Mouse (Mus musculus) urinary bladder, postnatal 36 days (tissue): ENCODE results near the gene Ttc28.
A peak's percentile ranks its signal among the peaks of the same experiment; 100 is the strongest.

Source experiments
- DNase-seq, 2 experiments: peaks; one replicate each; pipeline ENCODE4 v3.0.0; 2022; ENCODE audit warnings: low spot score in 2 of 2, mixed read lengths in 1 of 2

The Ttc28 gene

GRCm38 (mm10) chr5:111007900-111008299 is 128.3 kb downstream of the Ttc28 start:
- no peak for DNase-seq

GRCm38 (mm10) chr5:111008431-111008830 is 128.8 kb downstream of the Ttc28 start:
- no peak for DNase-seq

DNA sequence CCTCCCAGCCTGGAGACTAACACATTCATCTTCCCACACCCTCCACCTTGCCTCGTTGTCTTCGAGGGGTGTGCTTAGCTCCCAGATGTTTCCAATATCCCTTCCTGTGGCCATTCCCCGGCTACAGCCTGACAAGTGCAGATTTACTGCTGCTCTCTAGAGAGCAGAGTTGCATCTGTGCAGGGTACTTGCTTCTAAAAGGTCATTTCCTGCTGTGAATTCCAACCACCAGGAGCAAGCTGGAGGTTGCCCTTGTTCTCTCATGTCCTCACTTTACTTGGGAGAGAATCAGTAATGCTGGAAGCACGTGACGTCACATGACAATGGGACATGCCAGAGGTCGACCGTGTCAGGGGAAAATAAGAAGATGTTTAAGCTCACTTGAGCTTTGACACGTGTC is 131.7 kb downstream of the Ttc28 start:
- DNase-seq: no peak

DNA sequence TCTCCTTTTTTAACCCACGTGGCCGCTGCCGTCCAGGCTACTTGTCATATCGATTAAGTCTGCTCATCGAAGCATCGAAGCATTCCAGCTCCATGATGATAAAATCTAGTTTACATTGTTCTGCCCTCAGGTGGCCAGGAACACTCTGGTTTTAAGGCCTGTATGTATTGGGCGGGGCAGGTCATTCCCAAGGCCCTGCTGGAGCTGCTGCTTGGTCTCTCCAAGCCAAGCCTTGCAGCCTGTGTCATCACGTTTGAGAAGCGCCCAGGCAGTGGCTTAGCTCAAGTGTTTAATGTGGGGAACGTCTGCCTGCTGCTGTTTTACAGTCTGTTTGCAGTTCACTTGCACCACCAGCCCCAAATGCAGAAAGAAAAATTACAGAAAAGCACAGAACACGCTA is 132.5 kb downstream of the Ttc28 start:
- DNase-seq: peak in 1 of 2 experiments; percentile 15

- DNase-seq: no peak
Measured at GRCm38 (mm10) chr5:111012587-111012986, 133.0 kb downstream of the Ttc28 start.

DNA sequence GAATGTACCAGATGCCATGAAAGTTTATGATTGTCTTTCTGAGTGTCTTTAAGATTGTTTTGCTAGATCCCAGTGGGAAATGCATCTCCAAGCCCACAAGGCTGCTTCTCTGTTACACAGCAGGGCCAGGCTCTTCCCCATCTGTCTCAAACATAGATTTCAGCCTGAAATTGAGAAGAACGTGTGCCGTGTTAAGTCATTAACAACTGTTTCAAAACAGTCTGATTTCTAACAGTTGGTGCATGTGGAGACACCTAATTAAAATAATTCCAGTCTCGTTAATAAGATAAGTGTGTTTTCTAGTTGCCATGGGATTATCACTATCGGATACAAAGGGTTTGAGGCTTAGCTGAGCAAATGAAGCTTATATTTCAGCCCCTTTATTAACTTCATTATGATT is 135.4 kb downstream of the Ttc28 start:
- no peak for DNase-seq

DNA sequence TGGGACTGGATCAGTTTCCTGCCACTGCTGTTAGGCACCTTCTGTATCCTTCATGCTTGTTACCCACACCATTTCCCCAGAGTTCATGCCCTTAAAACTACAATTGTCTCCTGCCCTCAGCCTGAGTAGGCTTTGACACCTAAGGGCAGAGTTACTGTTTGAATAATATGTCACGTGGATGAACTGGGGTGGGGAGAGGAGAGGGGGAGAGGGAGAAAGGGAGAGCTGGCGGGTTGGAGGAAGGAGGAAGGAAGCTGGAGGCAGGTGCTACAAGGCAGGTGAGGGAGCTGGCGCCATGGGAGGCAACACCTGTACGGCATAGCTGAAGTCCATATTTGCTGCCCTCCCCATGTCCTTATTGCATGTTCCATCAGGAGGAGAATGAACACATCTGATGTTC is 137.7 kb downstream of the Ttc28 start:
- DNase-seq: no peak

GRCm38 (mm10) chr5:111022339-111022738 is 142.7 kb downstream of the Ttc28 start:
- DNase-seq: no peak

DNA sequence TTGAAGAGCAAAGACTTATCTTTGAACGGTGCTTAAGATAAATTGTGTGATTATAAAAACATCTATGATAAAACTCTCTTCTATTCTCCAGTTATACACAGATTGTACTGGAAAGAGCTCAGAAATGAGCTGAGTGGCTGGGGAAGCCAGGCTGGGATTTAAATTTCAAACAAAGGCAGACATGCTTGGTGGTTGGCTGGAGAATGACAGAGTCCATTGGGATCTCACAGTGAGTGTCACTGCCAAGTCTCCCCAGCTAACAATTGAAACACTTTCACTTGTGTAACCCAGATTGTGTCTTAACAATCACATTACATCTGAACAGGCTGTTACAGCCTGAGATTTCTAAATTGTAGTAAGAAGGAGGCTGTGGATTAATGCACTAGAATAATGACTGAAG is 143.3 kb downstream of the Ttc28 start:
- no peak for DNase-seq

- DNase-seq: no peak
Measured at GRCm38 (mm10) chr5:111024621-111025020, 145.0 kb downstream of the Ttc28 start.

DNA sequence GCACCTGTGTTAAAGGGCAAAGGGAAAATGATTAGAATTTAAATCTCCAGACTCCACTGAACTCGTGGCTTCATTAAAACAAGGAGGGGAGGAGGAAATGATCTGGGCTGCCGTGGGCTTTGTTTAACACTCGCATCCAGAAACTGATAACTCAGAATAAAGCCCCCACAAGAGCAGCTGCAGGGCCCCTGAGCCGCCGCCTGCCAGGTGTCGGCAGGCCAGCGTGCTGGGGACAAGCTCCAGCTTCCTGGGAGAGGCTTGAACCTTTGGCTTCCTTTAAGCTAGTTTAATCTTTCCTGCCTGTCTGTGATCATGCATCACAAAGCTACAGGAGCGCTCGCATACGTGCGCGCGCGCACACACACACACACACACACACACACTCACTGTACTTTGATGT is 145.9 kb downstream of the Ttc28 start:
- no peak for DNase-seq

GRCm38 (mm10) chr5:111026209-111026608 is 146.6 kb downstream of the Ttc28 start:
- DNase-seq: no peak

DNA sequence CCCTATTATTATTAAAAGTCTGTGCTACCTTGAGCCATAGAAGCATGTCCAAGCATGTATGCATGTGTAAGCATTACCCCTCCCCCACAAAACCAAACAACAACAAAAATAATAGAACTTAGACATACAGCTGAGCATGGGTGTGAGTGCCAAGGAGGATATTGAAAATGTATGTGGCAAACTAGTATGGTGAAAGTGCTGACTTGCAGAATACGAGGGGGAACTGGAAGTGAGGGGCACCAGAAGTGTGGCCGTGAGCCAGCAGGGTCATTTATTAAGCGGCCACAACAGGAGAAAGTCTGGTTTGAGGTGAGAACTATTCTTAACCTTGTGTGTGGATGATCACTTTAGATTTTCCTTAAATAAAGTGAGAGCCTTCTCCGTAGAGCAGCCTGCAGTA is 148.7 kb downstream of the Ttc28 start:
- DNase-seq: no peak

DNA sequence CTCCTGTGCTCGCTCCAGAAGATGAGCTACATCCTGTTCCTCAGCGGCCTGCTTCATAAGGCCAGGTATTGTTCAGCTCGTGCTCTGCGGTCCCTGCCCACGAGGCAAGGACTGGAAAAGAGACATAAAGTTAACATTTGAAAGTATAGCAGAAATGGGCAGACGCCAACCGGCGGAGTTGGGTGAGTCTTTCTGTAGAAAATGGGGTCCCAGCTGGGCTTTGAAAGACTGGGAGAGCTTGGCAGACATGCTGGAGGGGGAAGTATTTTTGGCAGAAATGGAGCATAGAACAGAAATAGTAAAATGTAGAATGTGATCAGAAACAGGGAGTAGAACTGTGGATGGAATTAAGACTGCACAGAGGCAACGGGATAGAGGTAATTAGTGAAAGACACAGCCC is 149.3 kb downstream of the Ttc28 start:
- DNase-seq: no peak

DNA sequence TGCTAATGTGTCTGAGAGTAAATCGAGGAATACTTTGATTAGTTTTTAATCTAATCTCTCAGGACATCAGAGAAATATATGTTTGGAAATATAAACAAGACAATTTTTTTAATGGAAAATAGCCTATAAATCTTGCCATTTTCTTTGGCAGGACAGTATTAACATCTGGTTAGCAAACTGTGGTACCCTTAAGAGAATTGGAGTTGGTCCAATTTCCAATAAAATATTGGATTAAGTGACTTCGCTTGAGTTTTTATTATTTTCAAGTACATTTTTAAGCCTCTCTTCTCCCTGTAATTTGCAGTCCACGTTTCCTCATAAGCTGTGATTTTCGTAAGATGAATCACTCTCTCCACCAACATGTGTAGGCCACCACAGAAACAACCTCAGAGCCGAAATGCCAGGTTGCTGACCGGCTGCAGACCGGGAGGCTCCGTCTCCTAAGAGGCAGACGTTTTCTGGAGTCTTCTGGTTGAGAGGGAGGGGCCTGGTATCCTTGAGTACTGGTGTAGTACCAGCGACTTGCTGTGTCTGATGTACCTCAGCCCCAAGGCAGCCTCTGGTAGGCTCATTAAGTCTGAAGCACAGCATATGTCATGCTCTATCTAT is 153.2 kb downstream of the Ttc28 start:
- DNase-seq: no peak

GRCm38 (mm10) chr5:111033489-111033888 is 153.9 kb downstream of the Ttc28 start:
- DNase-seq: no peak

DNA sequence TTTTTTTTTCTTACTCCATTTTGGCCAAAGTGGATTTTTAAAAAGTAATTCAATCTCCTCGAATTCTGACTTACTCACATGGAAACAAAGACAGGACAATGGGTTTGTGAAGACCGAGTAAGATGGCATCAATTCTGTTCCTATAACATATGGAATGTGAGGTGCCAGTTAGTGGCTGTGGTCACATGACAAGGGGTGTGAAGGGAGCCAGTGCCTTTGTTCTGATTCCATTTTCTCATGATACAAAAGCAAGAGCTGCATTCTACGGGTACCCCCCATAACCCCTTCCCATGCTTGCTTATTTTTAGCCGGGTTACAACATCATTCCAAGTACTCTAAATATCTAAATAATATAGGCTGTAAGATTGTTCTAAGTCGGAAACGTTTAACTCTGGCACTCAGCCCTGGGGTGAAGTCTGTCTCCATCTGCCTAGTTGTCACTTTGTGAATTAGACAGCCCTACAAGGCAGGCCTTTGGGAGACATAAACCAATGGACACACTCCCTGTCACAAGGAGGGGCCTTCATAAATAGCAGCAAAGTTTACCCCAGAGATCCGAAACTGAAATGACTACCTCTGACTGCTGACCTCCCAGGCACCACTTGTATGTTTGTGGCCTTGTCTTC is 157.6 kb downstream of the Ttc28 start:
- DNase-seq: no peak

DNA sequence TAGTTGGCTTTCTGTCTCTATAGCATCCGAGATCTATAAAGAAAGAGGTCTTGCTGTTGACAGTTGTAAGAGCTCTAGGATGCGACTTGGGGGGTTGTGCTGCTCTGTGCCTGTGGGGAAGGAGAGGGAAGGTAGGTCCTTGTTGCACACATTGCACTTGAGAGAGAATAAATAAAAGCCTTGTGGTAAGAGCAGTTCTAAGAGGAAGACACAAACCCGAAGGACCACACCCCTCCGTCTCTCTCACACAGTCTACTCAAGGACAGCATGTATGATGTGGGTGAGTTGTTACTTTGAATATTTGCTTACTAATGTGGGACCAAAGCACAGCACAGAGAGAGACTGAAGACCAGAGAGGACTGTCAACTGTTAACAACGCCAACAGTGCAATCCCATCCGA is 160.2 kb downstream of the Ttc28 start:
- DNase-seq: no peak

DNA sequence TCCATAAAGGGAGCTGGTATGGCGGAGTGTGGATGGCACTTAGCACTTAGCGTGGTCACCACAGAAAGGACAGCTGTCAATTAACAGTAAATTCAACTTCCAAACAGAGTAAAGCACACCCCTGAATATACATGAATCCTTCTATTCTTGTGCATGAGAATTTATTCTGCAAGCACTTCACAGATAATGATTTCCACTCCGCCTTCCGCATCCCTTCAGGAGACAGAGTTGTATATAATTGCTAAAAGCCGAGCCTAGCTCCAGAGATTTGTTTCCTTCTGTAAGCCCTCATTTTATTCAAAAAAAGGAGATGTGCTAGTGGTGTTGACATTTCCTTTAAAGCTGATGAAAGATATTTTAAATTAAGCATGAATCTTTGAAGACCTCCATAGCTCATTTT is 162.3 kb downstream of the Ttc28 start:
- DNase-seq: no peak

DNA sequence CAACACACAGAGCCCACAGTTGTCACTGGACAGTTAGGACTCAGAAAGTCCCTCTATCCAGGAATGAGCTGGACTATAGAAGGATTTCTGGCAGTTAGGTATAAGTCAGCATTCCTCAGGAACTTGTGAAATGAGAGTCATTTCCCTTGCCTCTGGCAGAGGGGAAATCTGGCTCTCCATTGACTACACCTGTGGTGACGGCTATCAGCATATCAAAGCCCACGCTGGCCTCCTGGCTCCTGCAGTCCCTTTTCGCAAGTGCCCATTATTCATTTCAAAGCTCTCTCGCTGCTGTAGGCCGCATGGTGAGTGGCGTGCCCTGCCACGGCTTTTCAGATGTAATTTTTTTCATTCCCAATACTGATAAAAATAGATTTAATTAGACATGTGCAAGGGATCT is 164.6 kb downstream of the Ttc28 start:
- DNase-seq: no peak

DNA sequence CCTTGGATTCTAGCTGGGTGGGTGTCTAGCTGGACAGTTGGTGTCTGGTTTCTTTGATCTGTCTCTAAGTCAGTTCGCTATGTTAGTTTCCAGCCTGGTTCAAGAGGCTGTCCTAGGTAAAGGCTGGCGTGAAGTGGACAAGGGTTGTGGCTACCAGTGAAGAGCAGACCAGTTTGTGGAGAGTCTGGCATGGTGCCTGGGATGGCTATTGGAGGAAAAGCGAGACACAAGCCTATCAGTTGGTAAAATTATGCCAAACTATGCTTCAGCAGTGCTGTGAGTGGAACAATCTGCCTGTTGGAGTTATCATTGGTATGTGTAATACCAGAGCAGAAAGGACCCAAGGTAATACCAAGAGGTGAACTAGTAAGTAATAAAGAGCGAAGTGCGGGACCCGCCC is 166.8 kb downstream of the Ttc28 start:
- no peak for DNase-seq

DNA sequence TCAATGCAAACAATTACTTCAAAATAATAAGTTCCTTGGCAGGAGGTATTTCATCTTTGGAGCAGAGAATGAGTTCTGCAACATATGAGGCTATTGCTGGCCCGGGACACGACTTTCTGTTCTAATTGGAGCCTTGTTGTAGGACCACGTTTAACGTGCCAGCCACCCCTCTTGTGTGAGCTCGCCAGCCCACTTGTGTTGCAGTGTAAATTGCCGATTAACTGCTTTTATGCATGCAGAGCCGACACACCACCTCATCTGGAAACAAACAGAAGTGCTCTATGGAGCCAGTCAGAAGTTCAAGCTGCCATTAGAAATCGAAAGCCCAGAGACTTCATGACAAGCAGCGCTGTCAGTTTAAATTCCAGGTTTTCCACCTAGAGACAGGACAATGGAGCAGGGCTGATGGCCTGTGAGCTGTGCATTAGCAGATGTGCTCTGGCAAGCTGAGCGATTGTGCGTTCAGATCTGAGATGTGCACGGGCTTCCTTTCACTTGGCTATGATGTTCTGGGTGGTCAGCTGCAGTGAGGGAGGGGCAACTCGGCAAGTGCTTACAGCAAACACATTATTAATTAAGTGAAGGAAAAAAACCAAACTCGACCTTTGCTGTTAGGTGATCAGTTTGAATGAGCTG is 167.4 kb downstream of the Ttc28 start:
- no peak for DNase-seq

GRCm38 (mm10) chr5:111048036-111048435 is 168.4 kb downstream of the Ttc28 start:
- DNase-seq: no peak

DNA sequence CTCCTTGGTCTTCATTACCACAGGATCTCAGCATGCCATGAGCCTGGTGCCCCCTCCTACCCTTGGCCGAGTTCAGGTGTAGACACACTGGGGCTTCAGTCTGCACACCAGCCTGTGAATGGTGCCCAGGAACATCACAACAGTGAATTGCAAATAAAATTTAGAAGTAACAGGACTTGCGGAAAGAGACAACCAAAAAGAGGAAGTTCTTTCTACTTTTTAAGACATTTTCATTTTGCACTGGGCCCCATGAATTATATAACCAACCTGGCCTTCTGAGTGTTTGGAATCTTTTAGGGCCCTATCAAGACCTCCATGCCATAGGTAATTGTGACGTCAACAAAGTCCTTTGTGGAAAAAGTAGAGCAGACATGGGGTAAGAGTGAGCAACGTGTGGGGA is 170.0 kb downstream of the Ttc28 start:
- DNase-seq: no peak
